Mouse (Mus musculus) embryonic facial prominence, embryonic 14.5 days (tissue): ENCODE results near the gene Dnm3. TPM values are rescaled to one million over a fixed set of nuclear protein-coding genes. Genes with fewer than 3 reads are reported as not detected.

ENCODE experiments used
- ATAC-seq: fragments of 200-750 bp; cut with Nextera tagmentation; 2 replicates; pipeline ENCODE4 v1.8.0; 2017; ENCODE audit warnings: low read depth, moderate number of reproducible peaks, moderate TSS enrichment
- DNase-seq: peaks from one replicate; pipeline ENCODE4 v3.0.0-alpha.2; 2015; ENCODE audit warnings: low spot score
- H3K27ac ChIP-seq: fragments of 300-500 bp; sonication (generic); replicated peaks from 2 replicates; pipeline ENCODE4 v1.5.1; 2014; ENCODE audit warnings: low read depth, mild to moderate bottlenecking, low read length, moderate library complexity
- H3K27me3 ChIP-seq: fragments of 300-500 bp; sonication (generic); replicated peaks from 2 replicates; pipeline ENCODE4 v1.6.1; 2014; ENCODE audit warnings: low read length; ENCODE audit not compliant: control insufficient read depth, insufficient read depth
- H3K36me3 ChIP-seq: fragments of 300-500 bp; sonication (generic); 2 replicates; pipeline ENCODE4 v1.6.1; 2014; ENCODE audit warnings: low read length, mixed read lengths; ENCODE audit not compliant: control insufficient read depth, insufficient read depth
- H3K4me1 ChIP-seq: fragments of 300-500 bp; sonication (generic); 2 replicates; pipeline ENCODE4 v1.6.1; 2014; ENCODE audit warnings: antibody characterized with exemption, low read length; ENCODE audit not compliant: control insufficient read depth, insufficient read depth
- H3K4me2 ChIP-seq: fragments of 300-500 bp; sonication (generic); 2 replicates; pipeline ENCODE4 v1.6.1; 2014; ENCODE audit warnings: low read depth, mild to moderate bottlenecking, low read length, moderate library complexity, mixed read lengths
- H3K4me3 ChIP-seq: fragments of 300-500 bp; sonication (generic); 2 replicates; pipeline ENCODE4 v1.5.1; 2014; ENCODE audit warnings: low read depth, mild to moderate bottlenecking, low read length
- H3K9ac ChIP-seq: fragments of 300-500 bp; sonication (generic); 2 replicates; pipeline ENCODE4 v1.6.1; 2014; ENCODE audit warnings: low read depth, mild to moderate bottlenecking, low read length, moderate library complexity, mixed read lengths
- H3K9me3 ChIP-seq: fragments of 300-500 bp; sonication (generic); 2 replicates; pipeline ENCODE4 v1.6.1; 2016; ENCODE audit warnings: low read length; ENCODE audit not compliant: control insufficient read depth
- WGBS: fragments of 180-500 bp; shearing (Covaris S2); extraction: QIAGEN DNeasy Blood & Tissue Kit; methylation state at CpG from one replicate; pipeline ENCODE4 v1.1.7; 2014; 5-methylcytosine and 5-hydroxymethylcytosine counted together
- polyA plus RNA-seq: library from polyadenylated mRNA; unstranded; fragments of >200 nt; fragmentation: Nextera tagmentation; extraction: Ambion mirVana; gene quantifications from 2 replicates; pipeline ENCODE4 v1.2.1, GENCODE M21; 2014

Gene Dnm3
- polyA plus RNA-seq, 1 experiment from 2014 or later: 9.1 TPM

- no peaks in the 10 kb centered on the region for H3K27me3 ChIP-seq
- H3K9me3 ChIP-seq: no peaks in the 10 kb centered on the region
- peaks cover 15% of the 10 kb centered on the region for H3K36me3 ChIP-seq
- peak overlapping the region; percentile 75 for H3K4me3 ChIP-seq
- DNase-seq (no peak), ATAC-seq (0 out of 2 replicates have a peak, but pooled peaks have one; percentile 8)
- H3K4me2 ChIP-seq: peak overlapping the region; percentile 64
- peak overlapping the region; percentile 100 for H3K27ac ChIP-seq
- H3K9ac ChIP-seq: peak overlapping the region; percentile 99
- 41% methylated on average over 8 of the region's 8 CpGs for WGBS
- H3K4me1 ChIP-seq: peaks cover 12% of the 10 kb centered on the region
Observed at GRCm38 (mm10) chr1:162223258-162223940, 254.4 kb downstream of the Dnm3 start.

- H3K9ac ChIP-seq: peak overlapping the region; percentile 99
- H3K4me1 ChIP-seq: peaks cover 12% of the 10 kb centered on the region
- no peaks in the 10 kb centered on the region for H3K9me3 ChIP-seq
- no peaks in the 10 kb centered on the region for H3K27me3 ChIP-seq
- peaks cover 15% of the 10 kb centered on the region for H3K36me3 ChIP-seq
- peak overlapping the region; percentile 64 for H3K4me2 ChIP-seq
- H3K4me3 ChIP-seq: peak overlapping the region; percentile 75
- peak overlapping the region; percentile 100 for H3K27ac ChIP-seq
- ATAC-seq: no peak
- DNase-seq: no peak
Observed at GRCm38 (mm10) chr1:162222353-162222752, 255.5 kb downstream of the Dnm3 start.

DNA sequence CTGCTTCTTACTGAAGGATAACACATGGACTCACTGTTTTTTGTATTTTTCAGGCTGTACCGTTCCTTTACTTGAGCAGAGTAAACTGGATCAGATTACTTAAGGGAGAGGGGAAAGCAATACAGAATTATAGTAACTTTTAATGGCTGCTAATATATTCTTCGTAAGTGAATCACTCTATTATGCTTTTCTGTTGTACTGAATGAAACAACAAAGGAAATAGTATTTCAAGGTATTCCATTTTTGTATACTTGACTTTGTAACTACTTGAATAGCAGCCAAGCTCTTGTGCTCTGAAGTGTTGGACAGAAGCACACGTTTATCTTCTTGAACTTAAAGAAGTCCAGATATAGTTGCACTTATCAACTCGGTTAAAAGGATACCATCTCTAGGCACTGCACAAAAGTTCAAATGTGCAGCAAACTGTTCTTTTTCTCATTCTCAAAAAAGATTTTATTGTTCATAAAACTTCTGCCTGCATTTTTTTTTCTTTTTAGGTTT, 256.0 kb downstream of the Dnm3 start:
- 14% methylated on average over 4 of the region's 4 CpGs for WGBS
- Histone ChIP-seq H3K4me2 (peak overlapping the region; percentile 64), H3K4me3 (peak overlapping the region; percentile 75), H3K36me3 (peaks cover 15% of the 10 kb centered on the region), H3K9ac (peak overlapping the region; percentile 99), H3K27ac (peak overlapping the region; percentile 100), H3K9me3 (no peaks in the 10 kb centered on the region), H3K27me3 (no peaks in the 10 kb centered on the region), H3K4me1 (peaks cover 12% of the 10 kb centered on the region)
- DNase-seq (no peak), ATAC-seq (no peak)

DNA sequence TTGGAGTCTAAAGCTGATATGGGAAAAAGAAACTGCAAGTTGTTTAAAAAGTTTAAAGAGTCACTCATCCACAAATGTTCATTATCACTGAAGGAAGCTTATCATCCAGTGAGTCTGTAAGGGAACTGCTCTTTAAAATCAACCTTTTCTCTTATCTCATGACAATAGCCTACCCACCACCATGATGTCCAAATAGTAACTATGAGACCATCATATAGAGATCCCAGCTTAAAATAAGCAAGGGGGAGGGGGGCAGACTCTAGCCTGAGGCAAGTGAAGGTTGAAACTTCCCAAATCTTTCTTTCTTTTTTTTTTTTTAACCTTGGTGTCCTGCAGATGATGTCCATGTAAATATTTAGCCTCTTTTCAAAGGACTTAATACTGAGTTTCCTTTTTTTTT, 256.9 kb downstream of the Dnm3 start:
- peaks cover 18% of the 10 kb centered on the region for H3K4me1 ChIP-seq

GRCm38 (mm10) chr1:162219781-162220180, 258.1 kb downstream of the Dnm3 start:
- ATAC-seq: no peak
- Histone ChIP-seq H3K4me3 (peak overlapping the region; percentile 75), H3K9ac (peak overlapping the region; percentile 99), H3K4me1 (peaks cover 22% of the 10 kb centered on the region), H3K9me3 (no peaks in the 10 kb centered on the region), H3K27ac (peak overlapping the region; percentile 100), H3K36me3 (peaks cover 15% of the 10 kb centered on the region), H3K27me3 (no peaks in the 10 kb centered on the region), H3K4me2 (peak overlapping the region; percentile 64)
- WGBS: 29% methylated on average over 1 of the region's 1 CpGs
- no peak for DNase-seq

More for the DNA sequence above, 256.9 kb downstream of the Dnm3 start:
- Histone ChIP-seq H3K4me2 (peak overlapping the region; percentile 64), H3K27ac (peak overlapping the region; percentile 100), H3K27me3 (no peaks in the 10 kb centered on the region), H3K9me3 (no peaks in the 10 kb centered on the region), H3K9ac (peak overlapping the region; percentile 99), H3K4me3 (peak overlapping the region; percentile 75), H3K36me3 (peaks cover 15% of the 10 kb centered on the region)
- DNase-seq (no peak), ATAC-seq (no peak)

GRCm38 (mm10) chr1:162218530-162219180, 259.2 kb downstream of the Dnm3 start:
- no peaks in the 10 kb centered on the region for H3K27me3 ChIP-seq
- WGBS: 14% methylated on average over 8 of the region's 8 CpGs
- peak overlapping the region; percentile 100 for H3K27ac ChIP-seq
- ATAC-seq: no peak
- H3K36me3 ChIP-seq: peaks cover 13% of the 10 kb centered on the region
- peak overlapping the region; percentile 99 for H3K9ac ChIP-seq
- H3K9me3 ChIP-seq: no peaks in the 10 kb centered on the region
- peak; percentile 67 for DNase-seq
- peak overlapping the region; percentile 75 for H3K4me3 ChIP-seq
- peak overlapping the region; percentile 64 for H3K4me2 ChIP-seq
- H3K4me1 ChIP-seq: peaks cover 25% of the 10 kb centered on the region

DNA sequence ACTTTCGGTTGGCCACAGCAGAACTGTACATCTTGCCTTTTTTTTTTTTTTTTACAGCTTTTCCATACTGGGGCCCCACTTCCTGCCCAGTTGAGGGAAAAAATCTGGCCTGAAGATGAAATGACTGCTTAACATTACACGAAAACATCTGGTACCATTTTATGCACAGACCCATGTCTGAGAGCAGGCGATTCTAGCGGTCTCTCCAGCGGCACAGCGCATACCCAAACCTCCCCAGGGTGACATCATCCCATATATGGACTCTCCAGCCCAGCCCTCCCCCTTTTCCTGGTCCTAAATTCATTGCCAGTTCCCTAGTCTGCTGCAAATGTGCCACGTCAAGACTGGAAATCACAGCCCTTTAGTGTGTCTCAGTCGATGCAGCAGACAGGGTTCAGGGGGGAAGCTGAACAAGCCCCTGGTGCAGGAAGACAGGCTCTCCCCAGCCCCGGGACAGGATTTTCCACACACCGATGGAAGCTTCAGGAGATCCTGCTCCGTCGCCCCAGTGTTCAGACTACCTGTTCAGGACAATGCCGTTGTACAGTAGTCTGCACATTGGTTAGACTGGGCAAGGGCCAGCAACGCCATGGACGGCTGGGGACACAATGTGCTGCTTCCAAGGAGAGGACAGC, 260.4 kb downstream of the Dnm3 start:
- Histone ChIP-seq H3K27me3 (no peaks in the 10 kb centered on the region), H3K9ac (peak overlapping the region; percentile 99), H3K36me3 (peaks cover 6% of the 10 kb centered on the region; the same call in 1 of the 2 replicates), H3K27ac (peak overlapping the region; percentile 100), H3K4me3 (peak overlapping the region; percentile 75), H3K9me3 (no peaks in the 10 kb centered on the region), H3K4me2 (peak overlapping the region; percentile 64), H3K4me1 (peaks cover 27% of the 10 kb centered on the region)
- DNase-seq (peak; percentile 99), ATAC-seq (peak; percentile 95)
- WGBS: 21% methylated on average over 15 of the region's 15 CpGs

DNA sequence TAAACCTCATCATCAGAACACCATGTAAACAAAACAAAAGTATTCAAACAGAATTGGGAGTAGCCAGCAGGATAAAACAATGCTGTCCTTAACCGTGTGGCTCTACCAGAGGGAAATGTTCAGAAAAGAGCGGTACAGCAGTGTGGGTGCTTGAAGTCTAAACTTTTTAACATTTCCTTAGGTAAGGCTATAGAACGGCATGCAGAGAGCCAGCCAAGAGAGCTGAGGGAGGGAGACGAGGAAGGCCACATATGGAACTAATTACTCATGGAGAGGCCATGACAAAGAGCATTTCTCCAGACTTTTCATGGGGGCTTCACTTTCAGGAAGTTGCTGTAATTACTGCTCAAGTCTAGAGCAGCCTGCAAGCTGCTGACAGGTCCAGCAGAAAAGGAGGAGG, 261.2 kb downstream of the Dnm3 start:
- Histone ChIP-seq H3K27ac (peak overlapping the region; percentile 100), H3K4me3 (no peak overlapping the region), H3K27me3 (no peaks in the 10 kb centered on the region), H3K4me2 (peak overlapping the region; percentile 64), H3K4me1 (peaks cover 29% of the 10 kb centered on the region), H3K36me3 (peaks cover 6% of the 10 kb centered on the region; the same call in 1 of the 2 replicates), H3K9me3 (no peaks in the 10 kb centered on the region), H3K9ac (peak overlapping the region; percentile 52)
- DNase-seq (peak; percentile 94), ATAC-seq (peak; percentile 65)
- 14% methylated on average over 4 of the region's 4 CpGs for WGBS
